Mouse (Mus musculus) embryonic facial prominence, embryonic 13.5 days (tissue): ENCODE results near the gene Yipf4. TPM values are rescaled to one million over a fixed set of nuclear protein-coding genes. Genes with fewer than 3 reads are reported as not detected.

Experiments
- ATAC-seq: fragments of 200-750 bp; cut with Nextera tagmentation; 2 replicates; pipeline ENCODE4 v1.8.0; 2017; ENCODE audit warnings: low read depth; ENCODE audit not compliant: insufficient number of reproducible peaks, insufficient read depth, low FRiP score, low TSS enrichment
- H3K27ac ChIP-seq: fragments of 300-500 bp; sonication (generic); 2 replicates; pipeline ENCODE4 v1.5.1; 2015; ENCODE audit warnings: moderate library complexity, mild to moderate bottlenecking, inconsistent platforms
- H3K27me3 ChIP-seq: fragments of 300-500 bp; sonication (generic); 2 replicates; pipeline ENCODE4 v1.6.1; 2015; ENCODE audit warnings: mild to moderate bottlenecking, inconsistent platforms
- H3K36me3 ChIP-seq: fragments of 300-500 bp; sonication (generic); 2 replicates; pipeline ENCODE4 v1.6.1; 2015; ENCODE audit warnings: mild to moderate bottlenecking, inconsistent platforms
- H3K4me1 ChIP-seq: fragments of 300-500 bp; sonication (generic); 2 replicates; pipeline ENCODE4 v1.6.1; 2015; ENCODE audit warnings: inconsistent platforms
- H3K4me2 ChIP-seq: fragments of 300-500 bp; sonication (generic); 2 replicates; pipeline ENCODE4 v1.6.1; 2015; ENCODE audit warnings: moderate library complexity, mild to moderate bottlenecking, inconsistent platforms
- H3K4me3 ChIP-seq: fragments of 300-500 bp; sonication (generic); 2 replicates; pipeline ENCODE4 v1.5.1; 2015; ENCODE audit warnings: mild to moderate bottlenecking, inconsistent platforms
- H3K9ac ChIP-seq: fragments of 300-500 bp; sonication (generic); 2 replicates; pipeline ENCODE4 v1.6.1; 2015; ENCODE audit warnings: mild to moderate bottlenecking, inconsistent platforms
- H3K9me3 ChIP-seq: fragments of 300-500 bp; sonication (generic); 2 replicates; pipeline ENCODE4 v1.6.1; 2016; ENCODE audit warnings: inconsistent platforms
- WGBS: fragments of 180-500 bp; shearing (Covaris S2); methylation state at CpG from one replicate; pipeline ENCODE4 v1.1.7; 2015; ENCODE audit warnings: mixed read lengths; 5-methylcytosine and 5-hydroxymethylcytosine counted together
- polyA plus RNA-seq: library from polyadenylated mRNA; unstranded; fragments of >200 nt; fragmentation: Nextera tagmentation; extraction: Ambion mirVana; gene quantifications from 2 replicates; pipeline ENCODE4 v1.2.1, GENCODE M21; 2015

The Yipf4 gene
- polyA plus RNA-seq, 1 experiment from 2014 or later, result 56.5 TPM

DNA sequence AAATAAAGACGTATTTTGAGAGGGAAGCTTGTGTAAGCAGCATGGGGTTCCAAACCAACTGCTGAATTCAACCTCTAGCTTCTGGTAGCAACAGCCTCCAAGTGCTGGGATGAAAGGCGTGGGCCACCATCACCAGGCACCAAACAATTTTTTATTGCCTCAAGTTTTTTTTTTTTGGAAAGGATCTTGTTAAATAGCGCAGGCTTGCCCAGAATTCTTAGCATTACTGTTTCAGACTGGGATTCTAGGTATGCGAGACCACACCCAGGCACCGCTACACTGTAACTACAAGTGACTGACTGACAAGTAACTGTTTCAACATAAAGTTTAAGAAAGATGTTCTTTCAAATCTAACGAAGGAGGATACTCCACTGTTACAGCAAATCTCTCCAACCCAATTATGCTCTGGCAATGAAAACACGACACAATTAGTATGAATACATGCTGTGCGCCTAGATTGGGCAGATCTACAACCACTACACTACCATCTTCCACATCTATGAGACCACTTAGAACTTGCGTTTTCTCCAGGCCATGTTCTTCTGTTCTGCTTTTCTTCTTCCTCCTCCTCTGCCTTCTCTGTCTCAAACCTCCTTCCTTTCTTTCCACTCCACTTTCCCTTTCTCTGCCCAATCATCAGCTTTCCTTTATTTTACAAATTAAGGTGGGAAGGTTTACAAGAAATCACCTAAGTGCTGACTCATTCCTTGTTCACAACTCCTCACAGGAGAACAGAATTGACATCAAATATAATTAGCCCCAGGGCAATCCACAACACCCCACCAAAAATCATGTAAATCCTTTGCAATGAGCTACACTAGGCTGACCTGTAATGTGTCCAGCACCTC lies 37.7 kb downstream of the Yipf4 start:
- H3K4me3 ChIP-seq, result peak overlapping the region; percentile 98
- H3K4me1 ChIP-seq, result peaks cover 18% of the 10 kb centered on the region
- no peaks in the 10 kb centered on the region for H3K36me3 ChIP-seq
- H3K4me2 ChIP-seq, result peak overlapping the region; percentile 64
- no peak for ATAC-seq
- peak overlapping the region; percentile 99 for H3K27ac ChIP-seq
- H3K9ac ChIP-seq, result peak overlapping the region; percentile 77
- no peaks in the 10 kb centered on the region for H3K27me3 ChIP-seq
- 86% methylated on average over 9 of the region's 9 CpGs for WGBS
- no peaks in the 10 kb centered on the region for H3K9me3 ChIP-seq

GRCm38 (mm10) chr17:74527729-74528607 lies 38.7 kb downstream of the Yipf4 start, which contains the start of gene Birc6:
Gene Birc6, plus strand, starts transcription at chr17:74528295.
- H3K9ac ChIP-seq, result peak within 1 kb of the TSS; percentile 98
- no peaks in the 10 kb centered on the region for H3K27me3 ChIP-seq
- ATAC-seq, result peak; percentile 96
- peak within 1 kb of the TSS; percentile 74 for H3K4me2 ChIP-seq
- H3K9me3 ChIP-seq, result no peaks in the 10 kb centered on the region
- under 1% methylated on average over 71 of the region's 71 CpGs for WGBS
- H3K36me3 ChIP-seq, result no peaks in the 10 kb centered on the region
- peaks cover 18% of the 10 kb centered on the region for H3K4me1 ChIP-seq
- peak within 1 kb of the TSS; percentile 99 for H3K27ac ChIP-seq
- H3K4me3 ChIP-seq, result peak within 1 kb of the TSS; percentile 98

GRCm38 (mm10) chr17:74528648-74529532 lies 39.6 kb downstream of the Yipf4 start:
- Histone ChIP-seq H3K9me3 (no peaks in the 10 kb centered on the region), H3K4me1 (peaks cover 18% of the 10 kb centered on the region), H3K9ac (peak overlapping the region; percentile 98), H3K27me3 (no peaks in the 10 kb centered on the region), H3K4me2 (peak overlapping the region; percentile 74), H3K27ac (peak overlapping the region; percentile 99), H3K4me3 (peak overlapping the region; percentile 98), H3K36me3 (no peaks in the 10 kb centered on the region)
- ATAC-seq, result peak; percentile 59
- under 1% methylated on average over 72 of the region's 72 CpGs for WGBS

- no peak for ATAC-seq
- no peaks in the 10 kb centered on the region for H3K9me3 ChIP-seq
- no peaks in the 10 kb centered on the region for H3K36me3 ChIP-seq
- peak overlapping the region; percentile 74 for H3K4me2 ChIP-seq
- peaks cover 18% of the 10 kb centered on the region for H3K4me1 ChIP-seq
- H3K9ac ChIP-seq, result peak overlapping the region; percentile 98
- peak overlapping the region; percentile 98 for H3K4me3 ChIP-seq
- H3K27me3 ChIP-seq, result no peaks in the 10 kb centered on the region
- WGBS, result 16% methylated on average over 3 of the region's 3 CpGs
- H3K27ac ChIP-seq, result no peak overlapping the region; the same call in 1 of the 2 replicates
Measured at GRCm38 (mm10) chr17:74529533-74529824, 40.2 kb downstream of the Yipf4 start.

DNA sequence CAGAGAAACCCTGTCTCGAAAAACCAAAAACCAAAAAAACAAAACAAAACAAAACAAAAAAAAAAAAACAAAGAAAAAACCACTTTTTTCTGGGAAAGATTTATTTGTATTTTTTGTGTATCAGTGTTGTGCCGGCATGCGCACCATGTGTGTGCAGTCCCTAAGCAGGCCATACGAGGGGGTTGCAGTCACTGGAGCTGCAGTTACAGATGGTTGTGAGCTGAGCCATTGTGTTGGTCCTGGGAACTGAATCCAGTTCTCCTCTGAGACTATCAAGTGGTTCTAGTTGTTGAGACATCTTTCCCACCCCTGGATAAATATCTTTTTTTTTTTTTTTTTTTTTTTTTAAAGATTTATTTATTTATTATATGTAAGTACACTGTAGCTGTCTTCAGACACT lies 45.7 kb downstream of the Yipf4 start:
- ATAC-seq, result no peak
- no peaks in the 10 kb centered on the region for H3K36me3 ChIP-seq
- H3K4me3 ChIP-seq, result no peak overlapping the region
- H3K27me3 ChIP-seq, result no peaks in the 10 kb centered on the region
- H3K4me2 ChIP-seq, result no peak overlapping the region
- no peak overlapping the region for H3K9ac ChIP-seq
- H3K4me1 ChIP-seq, result peaks cover 8% of the 10 kb centered on the region
- no peak overlapping the region for H3K27ac ChIP-seq
- WGBS, result 96% methylated on average over 4 of the region's 4 CpGs
- no peaks in the 10 kb centered on the region for H3K9me3 ChIP-seq

- H3K36me3 ChIP-seq, result no peaks in the 10 kb centered on the region
- no peak overlapping the region for H3K27ac ChIP-seq
- WGBS, result 90% methylated on average over 1 of the region's 1 CpGs
- H3K4me2 ChIP-seq, result no peak overlapping the region
- H3K9ac ChIP-seq, result no peak overlapping the region
- ATAC-seq, result no peak
- H3K4me1 ChIP-seq, result no peaks in the 10 kb centered on the region
- H3K4me3 ChIP-seq, result no peak overlapping the region
- no peaks in the 10 kb centered on the region for H3K27me3 ChIP-seq
- H3K9me3 ChIP-seq, result no peaks in the 10 kb centered on the region
Measured at GRCm38 (mm10) chr17:74537526-74537925, 48.2 kb downstream of the Yipf4 start.

- Histone ChIP-seq H3K27ac (no peak overlapping the region), H3K27me3 (no peaks in the 10 kb centered on the region), H3K4me3 (no peak overlapping the region), H3K9me3 (no peaks in the 10 kb centered on the region), H3K4me1 (no peaks in the 10 kb centered on the region), H3K4me2 (no peak overlapping the region), H3K9ac (no peak overlapping the region), H3K36me3 (peaks cover 43% of the 10 kb centered on the region)
- 92% methylated on average over 2 of the region's 2 CpGs for WGBS
- ATAC-seq, result no peak
Measured at GRCm38 (mm10) chr17:74543615-74544014, 54.3 kb downstream of the Yipf4 start.

Other genes with a start within 250 kb of the Yipf4 start
- 80.3 and 85.8 TPM in 2 replicates for gene Memo1, start 194.0 kb upstream of the Yipf4 start, polyA plus RNA-seq
- 226 and 247 TPM in 2 replicates for gene Dpy30, start 165.5 kb upstream of the Yipf4 start, polyA plus RNA-seq
- 15.6 and 20.3 TPM in 2 replicates for gene Spast, start 150.5 kb upstream of the Yipf4 start, polyA plus RNA-seq
- 38.4 and 42.8 TPM in 2 replicates for gene Slc30a6, start 93.9 kb upstream of the Yipf4 start, polyA plus RNA-seq
- gene Nlrc4, start 30.4 kb upstream of the Yipf4 start, polyA plus RNA-seq, result 0.26 and 0.38 TPM in 2 replicates
- 102 and 105 TPM in 2 replicates for gene Birc6, start 38.8 kb downstream of the Yipf4 start, polyA plus RNA-seq
- 24.1 and 29.1 TPM in 2 replicates for gene Ttc27, start 228.2 kb downstream of the Yipf4 start, polyA plus RNA-seq